Mouse (Mus musculus): ENCODE measurements at regions not wholly inside any gene's neighbourhood (a gene's known extent, or its start where the extent isn't known, plus 50 kb on each side); places are given as distances from the start of the nearest gene placed in this dataset.

- no peak for DNase-seq (ENCODE audit: low read depth, low spot score)
These were observed 54.3 kb upstream of the Mvb12b start for GRCm38 (mm10) chr2:33942085-33942484.

GRCm38 (mm10) chr2:33941316-33941715, 53.6 kb upstream of the Mvb12b start:
- no peak for DNase-seq (ENCODE audit: low read depth, low spot score)

- no peak for DNase-seq (ENCODE audit: low read depth, low spot score)
These were observed 52.1 kb upstream of the Mvb12b start for GRCm38 (mm10) chr2:33939836-33940235.
